Mouse (Mus musculus): ENCODE measurements around the gene Pip. TPM values are rescaled to one million over a fixed set of nuclear protein-coding genes. Genes with fewer than 3 reads are reported as not detected.

Pip gene
- not detected for total RNA-seq (2021)

DNA sequence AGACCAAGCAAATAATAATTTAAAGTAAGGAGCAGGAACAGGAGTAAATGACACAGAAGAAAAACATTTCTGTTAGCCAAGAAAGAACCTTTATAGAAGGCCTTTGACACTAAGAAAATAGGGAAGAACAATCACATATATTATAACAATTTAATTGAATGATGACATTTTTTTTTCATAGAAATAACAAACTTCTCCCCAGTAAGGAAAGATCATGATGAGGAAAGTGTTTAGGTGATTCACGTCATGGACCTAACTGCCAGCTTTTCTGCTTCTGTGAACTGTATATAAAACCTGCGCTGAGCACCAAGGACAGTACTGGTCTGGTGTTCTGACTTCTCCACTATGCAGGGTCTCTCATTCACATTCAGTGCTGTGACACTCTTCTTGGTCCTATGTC, at the start of gene Pip:
TSS of gene Pip (plus strand) at position 301 of the 400 bp plus-strand sequence.
- DNase-seq: no peak

DNA sequence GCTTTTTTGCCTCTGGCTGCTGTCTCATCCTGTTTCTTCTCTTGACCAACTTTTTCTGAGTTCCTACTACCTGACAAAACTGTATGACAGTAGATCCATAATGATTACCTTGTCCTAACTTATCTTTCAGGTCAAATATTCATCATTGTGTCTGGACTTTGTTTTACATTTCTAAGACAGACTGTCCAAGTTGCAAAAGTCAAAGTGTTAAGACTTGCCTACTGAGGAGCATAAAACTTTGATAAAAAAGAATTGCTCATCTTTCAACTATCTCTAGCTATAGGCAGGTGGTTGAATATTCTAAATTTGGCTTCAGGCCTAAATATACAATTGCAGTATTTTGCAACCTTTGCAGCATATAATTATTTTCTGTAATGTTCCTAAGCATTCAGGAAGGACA, 23.2 kb upstream of the Pip start:
- DNase-seq: no peak

GRCm38 (mm10) chr6:41829516-41829915, 17.8 kb upstream of the Pip start:
- no peak for DNase-seq

DNA sequence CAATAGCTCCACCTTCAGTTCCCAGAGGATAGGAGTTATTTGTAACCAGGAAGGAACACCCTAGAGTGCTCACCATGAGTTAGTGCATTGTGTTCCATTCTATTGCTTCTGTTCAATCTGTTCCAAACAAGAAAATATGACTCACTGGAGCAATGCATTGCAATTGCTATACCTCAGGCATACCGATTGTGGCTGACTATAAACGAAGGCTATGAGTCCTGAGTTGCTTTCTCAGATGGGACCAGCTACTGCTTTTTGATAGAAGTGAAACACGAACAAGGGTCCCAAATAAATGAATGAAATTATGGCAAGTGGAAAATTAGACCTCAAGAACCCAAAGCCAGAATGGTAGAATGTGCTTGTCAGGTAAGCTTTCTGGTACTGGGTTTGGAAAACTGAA, 5.4 kb downstream of the Pip start, which contains the start of gene Sval2:
TSS of gene Sval2 (plus strand) at position 301 of the 400 bp plus-strand sequence.
- no peak for DNase-seq

GRCm38 (mm10) chr6:41864038-41864437, 16.7 kb downstream of the Pip start:
- DNase-seq: no peak

Other genes starting within 250 kb of the Pip start
- 10 to 100 TPM; 67.7 to 71.2 TPM for gene Ephb6, start 242.1 kb upstream of the Pip start, total RNA-seq (2021)
- 1 to 10 TPM in 1 of 2 experiments, under 1 TPM in 1; 0.87 to 1.2 TPM for gene Trpv6, start 211.1 kb upstream of the Pip start, total RNA-seq (2021)
- gene Trpv5, start 166.8 kb upstream of the Pip start, total RNA-seq (2021): not detected
- gene Llcfc1, start 163.1 kb upstream of the Pip start, total RNA-seq (2021): not detected
- gene Kel, start 143.2 kb upstream of the Pip start, total RNA-seq (2021): not detected
- not detected for gene Olfr459, start 72.4 kb upstream of the Pip start, total RNA-seq (2021)
- not detected for gene Sval2, start 5.5 kb downstream of the Pip start, total RNA-seq (2021)
- gene Sval1, start 104.1 kb downstream of the Pip start, total RNA-seq (2021): not detected
- not detected for gene Sval3, start 120.6 kb downstream of the Pip start, total RNA-seq (2021)
- not detected for gene Sva, start 190.9 kb downstream of the Pip start, total RNA-seq (2021)

All from layer of hippocampus, postnatal 36 days (tissue).